Mouse (Mus musculus) lung, embryonic 16.5 days (tissue): ENCODE results near the gene Rnf111. TPM values are rescaled to one million over a fixed set of nuclear protein-coding genes. Genes with fewer than 3 reads are reported as not detected.

Source experiments
- ATAC-seq: fragments of 200-750 bp; cut with Nextera tagmentation; 2 replicates; pipeline ENCODE4 v1.8.0; 2017; ENCODE audit warnings: low read depth, mild to moderate bottlenecking, moderate library complexity
- H3K27ac ChIP-seq: fragments of 300-500 bp; sonication (generic); 2 replicates; pipeline ENCODE4 v1.5.1; 2014; ENCODE audit warnings: mild to moderate bottlenecking, control low read depth, low read length
- H3K27me3 ChIP-seq: fragments of 300-500 bp; sonication (generic); 2 replicates; pipeline ENCODE4 v1.6.1; 2014; ENCODE audit warnings: low read depth, low read length, mixed read lengths; ENCODE audit not compliant: control insufficient read depth, insufficient read depth
- H3K36me3 ChIP-seq: fragments of 300-500 bp; sonication (generic); 2 replicates; pipeline ENCODE4 v1.6.1; 2014; ENCODE audit warnings: low read length; ENCODE audit not compliant: control insufficient read depth, insufficient read depth
- H3K4me1 ChIP-seq: fragments of 300-500 bp; sonication (generic); replicated peaks from 2 replicates; pipeline ENCODE4 v1.6.1; 2014; ENCODE audit warnings: low read length, mixed read lengths; ENCODE audit not compliant: control insufficient read depth, insufficient read depth
- H3K4me2 ChIP-seq: fragments of 300-500 bp; sonication (generic); 2 replicates; pipeline ENCODE4 v1.6.1; 2014; ENCODE audit warnings: low read depth, low read length, control low read depth
- H3K4me3 ChIP-seq: fragments of 300-500 bp; sonication (generic); 2 replicates; pipeline ENCODE4 v1.5.1; 2014; ENCODE audit warnings: mild to moderate bottlenecking, low read length, control low read depth
- H3K9ac ChIP-seq: fragments of 300-500 bp; sonication (generic); 2 replicates; pipeline ENCODE4 v1.6.1; 2014; ENCODE audit warnings: low read length, control low read depth
- H3K9me3 ChIP-seq: fragments of 300-500 bp; sonication (generic); 2 replicates; pipeline ENCODE4 v1.6.1; 2016; ENCODE audit warnings: low read length; ENCODE audit not compliant: control insufficient read depth
- WGBS: fragments of 180-500 bp; shearing (Covaris S2); extraction: QIAGEN DNeasy Blood & Tissue Kit; methylation state at CpG from one replicate; pipeline ENCODE4 v1.1.7; 2014; 5-methylcytosine and 5-hydroxymethylcytosine counted together
- polyA plus RNA-seq: library from polyadenylated mRNA; unstranded; fragments of >200 nt; fragmentation: Nextera tagmentation; extraction: Ambion mirVana; gene quantifications from 2 replicates; pipeline ENCODE4 v1.2.1, GENCODE M21; 2015

Gene Rnf111
- polyA plus RNA-seq, 1 experiment from 2014 or later: 25.2 TPM

DNA sequence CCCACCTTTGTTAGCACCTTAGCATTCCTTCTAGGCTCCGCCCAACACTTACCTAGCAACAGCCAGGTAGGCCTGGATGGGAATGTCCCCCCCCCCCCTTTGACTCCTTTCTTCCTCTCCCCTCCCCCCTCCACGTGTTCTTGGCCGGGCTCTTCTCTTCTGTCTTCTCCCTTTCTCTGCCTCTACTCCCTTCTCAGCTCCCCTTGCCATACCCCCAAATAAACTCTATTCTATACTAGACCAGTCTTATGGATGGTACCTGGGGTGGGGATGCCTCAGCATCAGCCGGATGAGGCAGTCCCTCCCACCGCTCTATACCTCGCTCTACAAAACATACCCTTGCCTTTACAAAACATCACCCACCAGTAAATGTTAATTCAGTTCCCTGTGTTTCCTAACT, 38.1 kb upstream of the Rnf111 start:
- H3K4me3 ChIP-seq: peak overlapping the region; percentile 88
- H3K4me2 ChIP-seq: peak overlapping the region; percentile 96
- WGBS: 10% methylated on average over 6 of the region's 6 CpGs
- no peak overlapping the region for H3K9ac ChIP-seq
- H3K27me3 ChIP-seq: no peaks in the 10 kb centered on the region
- no peak overlapping the region for H3K27ac ChIP-seq
- no peaks in the 10 kb centered on the region for H3K36me3 ChIP-seq
- no peak for ATAC-seq
- no peaks in the 10 kb centered on the region for H3K9me3 ChIP-seq
- peaks cover 7% of the 10 kb centered on the region for H3K4me1 ChIP-seq

DNA sequence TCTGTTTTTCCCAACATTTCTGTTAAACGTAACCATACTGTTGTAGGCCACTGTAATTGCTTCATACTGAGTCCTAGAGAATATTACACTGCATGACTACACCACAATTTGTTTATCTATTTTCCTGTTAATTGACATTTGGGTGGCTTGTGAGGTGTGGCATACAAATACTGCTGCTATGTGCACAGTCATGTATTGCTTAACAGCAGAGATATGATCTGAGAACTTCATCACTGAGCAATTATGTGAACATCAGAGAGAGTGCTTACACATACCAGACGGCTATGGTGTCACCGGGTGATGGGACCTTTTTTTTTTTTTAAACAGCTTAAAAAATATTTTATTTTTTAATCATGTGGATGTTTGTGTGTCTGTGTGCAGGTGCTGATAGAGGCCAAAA, 29.8 kb upstream of the Rnf111 start:
- 59% methylated on average over 3 of the region's 3 CpGs for WGBS
- H3K4me3 ChIP-seq: no peak overlapping the region

DNA sequence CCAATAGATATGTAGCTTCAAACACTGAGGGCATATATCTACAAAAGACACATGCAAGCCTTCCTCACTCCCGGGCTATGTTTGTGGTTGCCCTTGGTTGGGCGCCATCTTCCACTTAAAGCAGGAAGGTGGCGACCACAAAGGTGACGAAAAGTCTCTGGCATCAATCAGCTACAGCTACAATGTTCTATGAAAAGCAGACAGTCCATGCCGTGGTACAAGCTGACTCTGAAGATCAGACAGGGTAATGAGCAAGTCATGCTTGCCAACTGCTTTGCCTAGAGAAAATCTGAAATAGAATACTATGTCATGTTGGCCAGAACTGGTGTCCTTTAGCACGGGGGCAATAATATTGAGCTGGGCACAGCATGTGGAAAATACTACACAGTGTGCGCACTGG, 20.8 kb upstream of the Rnf111 start:
- Histone ChIP-seq H3K4me2 (no peak overlapping the region), H3K9me3 (no peaks in the 10 kb centered on the region), H3K4me1 (no peaks in the 10 kb centered on the region), H3K36me3 (no peaks in the 10 kb centered on the region), H3K9ac (no peak overlapping the region), H3K27me3 (no peaks in the 10 kb centered on the region), H3K27ac (no peak overlapping the region), H3K4me3 (no peak overlapping the region)
- ATAC-seq: no peak
- 79% methylated on average over 7 of the region's 7 CpGs for WGBS

More for the DNA sequence above, 29.8 kb upstream of the Rnf111 start:
- Histone ChIP-seq H3K4me2 (no peak overlapping the region), H3K27ac (no peak overlapping the region), H3K27me3 (no peaks in the 10 kb centered on the region), H3K9me3 (no peaks in the 10 kb centered on the region), H3K36me3 (no peaks in the 10 kb centered on the region), H3K9ac (no peak overlapping the region), H3K4me1 (no peaks in the 10 kb centered on the region)
- ATAC-seq: no peak

DNA sequence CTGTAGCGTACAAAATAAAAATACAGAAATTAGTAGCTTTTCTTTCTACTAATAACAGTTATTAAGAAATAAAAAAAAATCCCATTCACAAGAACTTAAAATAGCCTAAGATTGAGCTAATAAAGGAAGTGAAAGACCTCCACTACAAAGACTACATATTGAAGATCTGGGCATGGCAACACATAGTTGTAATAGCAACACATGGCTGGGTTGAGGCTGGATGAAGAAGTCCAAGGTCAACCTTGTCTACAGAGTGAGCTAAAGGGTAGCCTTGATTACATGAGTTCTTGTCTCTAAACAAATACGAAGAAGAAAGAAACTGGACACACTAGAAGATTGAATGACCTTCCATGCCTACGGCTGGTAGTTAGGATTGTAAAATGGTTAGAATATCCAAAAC, 20.3 kb upstream of the Rnf111 start:
- 89% methylated on average over 3 of the region's 3 CpGs for WGBS
- no peak overlapping the region for H3K27ac ChIP-seq
- no peaks in the 10 kb centered on the region for H3K27me3 ChIP-seq
- H3K9me3 ChIP-seq: no peaks in the 10 kb centered on the region
- H3K36me3 ChIP-seq: no peaks in the 10 kb centered on the region
- no peak overlapping the region for H3K9ac ChIP-seq
- H3K4me1 ChIP-seq: no peaks in the 10 kb centered on the region
- H3K4me3 ChIP-seq: no peak overlapping the region
- no peak for ATAC-seq
- H3K4me2 ChIP-seq: no peak overlapping the region

DNA sequence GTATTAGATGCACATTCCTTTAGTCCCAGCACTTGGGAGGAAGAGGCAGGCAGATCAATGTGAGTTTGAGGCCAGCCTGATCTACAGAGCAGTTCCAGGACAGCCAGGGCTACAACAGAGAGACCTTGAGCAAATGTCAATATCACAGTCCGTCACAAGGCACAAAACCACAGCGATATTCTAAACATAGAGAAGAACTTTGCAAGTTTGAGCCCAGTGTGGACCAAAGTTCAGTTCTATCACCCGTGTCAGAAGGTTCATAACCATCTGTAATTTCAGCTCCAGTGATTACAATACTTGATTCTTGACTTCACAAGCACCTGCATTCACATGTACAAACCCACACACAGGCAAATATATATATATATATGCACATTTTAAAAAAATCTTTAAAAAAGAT, 17.1 kb upstream of the Rnf111 start:
- Histone ChIP-seq H3K9me3 (no peaks in the 10 kb centered on the region), H3K36me3 (no peaks in the 10 kb centered on the region), H3K9ac (no peak overlapping the region), H3K27me3 (no peaks in the 10 kb centered on the region), H3K4me1 (no peaks in the 10 kb centered on the region), H3K4me2 (no peak overlapping the region), H3K27ac (no peak overlapping the region), H3K4me3 (no peak overlapping the region)
- ATAC-seq: no peak
- WGBS: 77% methylated on average over 3 of the region's 3 CpGs

DNA sequence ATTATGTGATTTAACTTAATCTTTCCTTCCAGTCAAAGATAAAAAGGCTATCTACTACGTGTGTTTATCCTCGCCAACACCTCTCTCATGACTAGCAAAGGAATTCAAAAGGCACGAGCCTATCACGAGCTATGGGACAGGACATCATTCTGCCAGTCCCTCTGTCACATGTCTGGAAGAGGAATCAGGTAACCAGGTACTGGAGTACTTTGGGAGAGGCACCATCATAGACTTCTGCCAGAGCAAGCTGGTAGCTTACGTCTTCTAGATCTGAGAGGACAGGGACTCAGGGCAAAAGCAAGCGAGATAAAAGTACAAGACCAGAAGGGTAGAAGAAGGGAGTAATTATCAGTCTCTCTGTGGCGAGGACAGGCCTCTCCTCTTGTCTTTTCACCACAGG, 8.2 kb upstream of the Rnf111 start:
- Histone ChIP-seq H3K4me3 (no peak overlapping the region), H3K27me3 (no peaks in the 10 kb centered on the region), H3K9me3 (no peaks in the 10 kb centered on the region), H3K4me1 (no peaks in the 10 kb centered on the region), H3K9ac (no peak overlapping the region), H3K36me3 (no peaks in the 10 kb centered on the region), H3K27ac (no peak overlapping the region), H3K4me2 (no peak overlapping the region)
- ATAC-seq: no peak
- 59% methylated on average over 7 of the region's 7 CpGs for WGBS

DNA sequence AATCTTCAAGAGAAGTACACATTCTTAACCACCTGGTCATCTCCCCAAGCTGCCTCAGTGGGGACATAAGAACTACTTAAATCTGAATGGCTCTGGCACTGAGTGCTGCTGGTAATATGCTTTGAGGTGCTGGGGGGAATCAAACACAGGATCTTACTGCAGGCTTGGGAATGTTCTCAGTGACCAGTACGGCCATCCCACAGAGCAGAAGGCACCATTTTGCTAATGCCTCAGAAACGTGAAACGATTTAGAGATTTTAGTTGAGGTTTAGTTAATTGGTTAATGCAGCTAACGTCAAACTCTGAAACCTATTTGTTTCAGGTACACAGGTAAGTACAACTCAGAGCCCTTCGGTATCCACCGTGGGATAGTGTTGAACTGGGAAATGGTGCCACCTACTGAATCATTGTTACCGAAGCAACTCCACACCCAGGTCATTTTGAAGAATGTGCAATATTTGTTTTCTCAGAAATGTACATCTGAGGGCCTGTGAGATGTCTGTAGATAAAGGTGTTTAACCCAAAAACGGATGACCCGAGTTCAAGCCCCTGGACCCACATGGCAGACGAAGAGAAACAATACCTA, 7.6 kb upstream of the Rnf111 start:
- no peaks in the 10 kb centered on the region for H3K27me3 ChIP-seq
- ATAC-seq: peak; percentile 34; the same call in 1 of the 2 replicates
- WGBS: 46% methylated on average over 10 of the region's 10 CpGs
- H3K4me2 ChIP-seq: no peak overlapping the region
- no peaks in the 10 kb centered on the region for H3K9me3 ChIP-seq
- no peaks in the 10 kb centered on the region for H3K36me3 ChIP-seq
- no peaks in the 10 kb centered on the region for H3K4me1 ChIP-seq
- no peak overlapping the region for H3K4me3 ChIP-seq
- H3K9ac ChIP-seq: no peak overlapping the region; the same call in 1 of the 2 replicates
- H3K27ac ChIP-seq: no peak overlapping the region

DNA sequence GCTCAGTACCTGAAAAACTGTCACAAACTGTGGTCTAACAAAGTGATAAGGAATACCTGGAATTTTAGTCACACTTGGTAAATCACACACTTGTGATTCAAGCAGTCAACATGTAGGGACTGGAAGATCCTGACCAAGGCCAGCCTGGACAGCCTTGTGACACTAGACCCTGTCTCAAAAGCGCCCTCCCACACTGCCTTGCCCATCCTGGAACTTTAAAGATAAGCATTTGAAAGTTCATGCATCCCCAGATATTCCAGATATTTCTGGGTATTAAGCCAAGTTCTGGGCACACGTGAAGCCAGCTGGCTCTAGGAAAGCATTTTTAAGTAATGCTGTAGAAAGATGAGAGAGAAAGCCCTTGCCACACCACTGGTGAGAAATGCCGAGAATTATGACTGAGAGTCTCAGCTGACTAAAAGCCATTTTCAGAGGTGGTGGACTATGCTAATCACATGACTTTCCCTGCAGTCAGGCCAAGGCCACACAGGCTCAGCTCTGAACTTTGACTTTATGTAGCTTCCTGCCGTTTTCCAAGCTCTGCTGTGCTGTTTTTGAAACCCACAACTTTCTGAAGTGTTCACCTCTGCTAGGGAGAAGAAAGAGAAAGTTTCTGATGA, 6.5 kb upstream of the Rnf111 start:
- no peaks in the 10 kb centered on the region for H3K27me3 ChIP-seq
- no peak for ATAC-seq
- no peak overlapping the region for H3K4me3 ChIP-seq
- WGBS: 47% methylated on average over 4 of the region's 4 CpGs
- no peaks in the 10 kb centered on the region for H3K4me1 ChIP-seq
- no peak overlapping the region for H3K27ac ChIP-seq
- H3K4me2 ChIP-seq: no peak overlapping the region
- H3K9me3 ChIP-seq: no peaks in the 10 kb centered on the region
- H3K9ac ChIP-seq: no peak overlapping the region
- H3K36me3 ChIP-seq: no peaks in the 10 kb centered on the region

DNA sequence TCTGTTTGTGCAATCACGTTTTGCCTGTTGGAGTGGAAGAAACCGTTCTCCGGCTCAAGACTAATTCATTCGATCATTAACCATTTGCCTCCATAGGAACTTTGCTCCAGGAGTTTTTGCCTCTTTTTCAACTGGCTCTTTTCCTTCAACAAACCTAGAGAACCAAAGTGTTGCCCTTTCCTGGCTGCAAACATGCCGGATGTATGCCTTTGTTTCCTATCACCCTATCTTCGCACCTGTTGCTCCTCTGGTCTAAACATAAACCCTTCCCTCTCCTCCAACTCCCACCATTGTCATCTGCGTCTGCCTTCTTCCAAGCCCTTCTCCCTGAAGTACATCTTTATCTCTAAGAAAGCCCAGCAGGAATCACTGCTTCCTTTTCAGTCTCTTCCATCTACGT, 3.3 kb upstream of the Rnf111 start:
- no peaks in the 10 kb centered on the region for H3K27me3 ChIP-seq
- no peaks in the 10 kb centered on the region for H3K9me3 ChIP-seq
- no peak overlapping the region for H3K4me3 ChIP-seq
- WGBS: 69% methylated on average over 8 of the region's 8 CpGs
- no peak overlapping the region for H3K9ac ChIP-seq
- peaks cover 11% of the 10 kb centered on the region for H3K4me1 ChIP-seq
- ATAC-seq: no peak
- H3K27ac ChIP-seq: no peak overlapping the region
- no peaks in the 10 kb centered on the region for H3K36me3 ChIP-seq
- H3K4me2 ChIP-seq: no peak overlapping the region
